Mouse (Mus musculus) erythroid progenitor cell, adult 5-6 weeks (primary cell): Measurements from ENCODE around the gene Mipol1. TPM values are rescaled to one million over a fixed set of nuclear protein-coding genes. Genes with fewer than 3 reads are reported as not detected.

Experiments
- ATAC-seq: replicated peaks from 2 replicates; pipeline ENCODE4 v1.8.0; 2016; ENCODE audit warnings: moderate number of reproducible peaks, mild to moderate bottlenecking, moderate TSS enrichment, inconsistent platforms; ENCODE audit not compliant: poor library complexity, low FRiP score, severe bottlenecking
- total RNA-seq, 2 experiments: library from RNA; stranded (forward) in 1 of 2; stranded (reverse) in 1 of 2; fragments of 150-400 nt in 1 of 2; fragments of 186-747, 209-891 nt in 1 of 2; gene quantifications; 2 replicates each; pipeline versions ENCODE4 v1.2.3 to v1.2.4; 2015 to 2017; ENCODE audit warnings: low replicate concordance in 2 of 2

Mipol1 gene
- total RNA-seq, 2 experiments from 2014 or later = 2.5 to 4.1 TPM

- no peak for ATAC-seq
Measured at GRCm38 (mm10) chr12:57505329-57505728, 275.1 kb downstream of the Mipol1 start.

DNA sequence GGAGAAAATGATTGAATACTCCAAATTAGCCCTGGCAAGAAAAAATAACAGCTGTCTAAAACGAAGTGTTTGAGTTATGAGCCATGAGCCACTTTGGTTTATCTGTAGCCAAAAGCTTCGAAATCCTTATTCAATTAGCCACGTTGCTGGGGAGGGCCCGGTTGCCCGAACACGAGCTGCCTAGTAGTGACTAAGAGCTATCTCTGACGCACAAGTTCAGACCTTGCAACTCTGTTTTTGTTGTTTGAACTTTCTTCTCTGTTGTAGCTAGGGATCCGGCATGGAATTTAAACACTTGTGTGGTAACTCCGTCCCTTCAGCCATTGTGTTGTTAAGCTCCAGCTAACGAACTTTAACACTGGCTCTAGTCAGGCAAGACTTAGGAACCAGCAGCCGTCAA, 278.7 kb downstream of the Mipol1 start:
- ATAC-seq = no peak

DNA sequence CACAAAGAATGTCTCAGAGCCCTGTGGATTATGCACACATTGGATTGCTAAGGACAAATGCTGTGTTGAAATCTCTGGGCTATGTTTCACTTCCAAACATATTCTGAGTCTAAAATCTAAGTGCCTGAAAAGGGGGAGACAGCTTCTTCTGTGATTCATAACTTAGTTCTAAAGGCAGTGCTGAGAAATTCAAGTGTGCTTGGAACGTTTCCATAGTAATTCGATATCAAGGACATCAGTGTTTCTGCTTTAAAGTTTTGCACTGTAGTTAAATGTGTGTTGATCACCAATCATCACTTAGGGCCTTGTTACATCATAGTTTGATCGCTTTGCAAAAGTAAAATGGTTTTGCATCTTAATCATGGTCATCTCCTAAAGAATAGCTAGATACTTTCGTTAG, 279.5 kb downstream of the Mipol1 start:
- ATAC-seq = no peak

DNA sequence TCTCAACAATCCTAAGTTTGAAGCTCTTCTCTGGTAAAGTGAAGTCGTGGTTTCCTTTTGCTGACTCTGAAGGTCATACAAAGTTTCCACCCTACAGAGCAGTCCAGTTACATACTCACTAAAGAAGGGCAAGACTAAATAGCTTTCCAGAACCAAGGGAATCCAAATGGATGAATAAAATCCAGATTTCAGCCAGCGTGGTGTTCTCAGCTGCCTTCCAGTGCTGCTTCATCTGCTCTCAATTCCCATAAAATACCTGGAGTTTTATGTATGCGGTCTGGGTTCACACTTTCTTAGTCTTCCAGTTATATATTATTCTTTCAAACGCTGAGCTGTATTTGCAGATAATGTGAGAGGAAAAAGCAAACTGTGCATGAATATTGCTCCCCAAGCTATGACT, 280.9 kb downstream of the Mipol1 start:
- no peak for ATAC-seq

- ATAC-seq = no peak
Measured at GRCm38 (mm10) chr12:57511560-57511959, 281.3 kb downstream of the Mipol1 start.

GRCm38 (mm10) chr12:57514552-57514951, 284.3 kb downstream of the Mipol1 start:
- ATAC-seq = no peak

DNA sequence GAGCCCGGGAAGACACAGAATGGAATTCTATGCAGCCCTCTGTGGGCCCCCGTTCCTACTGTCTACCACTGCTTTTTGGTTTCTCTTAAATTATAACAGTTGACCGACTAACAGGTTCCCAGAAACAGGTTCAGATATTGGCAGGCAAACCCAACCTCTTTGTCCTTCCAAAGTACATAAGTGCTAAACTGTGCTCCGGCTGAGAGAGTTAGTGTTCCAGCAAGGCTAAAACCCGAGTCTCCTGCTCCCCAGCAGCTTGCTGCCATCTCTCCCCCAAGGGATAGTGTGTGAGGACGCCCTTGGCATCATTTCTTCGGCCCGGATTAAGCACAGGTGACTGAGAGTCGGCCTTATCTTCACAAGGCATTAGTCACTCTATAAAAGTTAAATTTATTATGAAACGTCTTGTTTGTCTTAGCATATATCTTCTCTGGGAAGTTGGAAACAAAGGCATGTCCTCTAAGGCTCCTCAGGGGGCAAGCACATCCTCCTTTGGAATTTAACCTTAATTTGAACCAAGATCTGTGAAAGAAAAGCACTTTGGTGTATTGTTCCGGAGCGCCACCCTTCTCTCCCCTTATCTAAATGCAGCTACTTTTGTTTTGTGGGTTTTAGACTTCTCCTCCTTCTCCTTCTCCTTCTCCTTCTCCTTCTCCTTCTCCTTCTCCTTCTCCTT, 285.6 kb downstream of the Mipol1 start:
- no peak for ATAC-seq

GRCm38 (mm10) chr12:57528335-57528734, 298.1 kb downstream of the Mipol1 start:
- no peak for ATAC-seq

GRCm38 (mm10) chr12:57530474-57530873, 300.2 kb downstream of the Mipol1 start:
- ATAC-seq = no peak

GRCm38 (mm10) chr12:57534517-57534878, 304.3 kb downstream of the Mipol1 start:
- ATAC-seq = no peak

- ATAC-seq = no peak
Measured at GRCm38 (mm10) chr12:57534879-57535611, 304.8 kb downstream of the Mipol1 start.

DNA sequence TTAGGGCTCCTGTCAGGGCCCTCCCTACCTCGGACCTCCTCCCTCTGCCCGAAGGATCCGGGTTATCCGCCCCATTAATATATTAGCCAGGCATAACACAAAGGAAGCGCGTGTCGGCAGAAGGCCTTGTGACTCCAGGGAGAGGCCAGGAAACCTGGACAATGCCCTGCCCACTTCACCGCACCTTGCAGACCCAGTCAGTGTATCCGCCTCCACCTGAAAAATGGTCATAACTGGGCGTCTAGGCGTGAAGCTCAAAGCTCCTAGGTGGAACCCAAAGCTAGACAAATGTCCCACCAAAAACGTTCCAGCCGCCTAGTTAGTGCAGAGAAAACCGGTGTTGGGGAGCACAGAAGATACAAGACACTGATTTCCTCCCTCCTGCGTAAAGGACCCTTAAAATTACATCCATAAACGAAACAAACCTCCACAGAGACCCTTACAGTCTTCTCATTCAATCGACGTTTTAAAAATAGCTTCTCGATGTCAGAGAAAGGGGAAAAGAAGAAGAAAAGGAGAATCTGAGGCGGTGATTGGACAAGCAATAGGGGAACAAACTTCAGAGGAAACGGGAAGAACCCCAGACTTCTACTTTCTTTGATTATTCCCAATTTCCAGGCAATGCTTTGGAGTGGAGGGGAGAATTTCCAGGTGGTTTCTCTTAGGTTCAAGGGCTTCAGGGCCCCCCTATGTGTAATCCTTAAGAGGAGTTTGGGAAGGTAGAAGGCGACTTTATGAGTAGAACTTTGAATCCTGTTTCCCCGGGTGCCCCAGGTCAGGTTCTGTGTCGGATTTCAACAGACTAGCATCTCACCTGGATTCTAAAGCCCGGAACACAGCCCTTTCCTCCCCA, 306.1 kb downstream of the Mipol1 start:
- ATAC-seq = no peak

DNA sequence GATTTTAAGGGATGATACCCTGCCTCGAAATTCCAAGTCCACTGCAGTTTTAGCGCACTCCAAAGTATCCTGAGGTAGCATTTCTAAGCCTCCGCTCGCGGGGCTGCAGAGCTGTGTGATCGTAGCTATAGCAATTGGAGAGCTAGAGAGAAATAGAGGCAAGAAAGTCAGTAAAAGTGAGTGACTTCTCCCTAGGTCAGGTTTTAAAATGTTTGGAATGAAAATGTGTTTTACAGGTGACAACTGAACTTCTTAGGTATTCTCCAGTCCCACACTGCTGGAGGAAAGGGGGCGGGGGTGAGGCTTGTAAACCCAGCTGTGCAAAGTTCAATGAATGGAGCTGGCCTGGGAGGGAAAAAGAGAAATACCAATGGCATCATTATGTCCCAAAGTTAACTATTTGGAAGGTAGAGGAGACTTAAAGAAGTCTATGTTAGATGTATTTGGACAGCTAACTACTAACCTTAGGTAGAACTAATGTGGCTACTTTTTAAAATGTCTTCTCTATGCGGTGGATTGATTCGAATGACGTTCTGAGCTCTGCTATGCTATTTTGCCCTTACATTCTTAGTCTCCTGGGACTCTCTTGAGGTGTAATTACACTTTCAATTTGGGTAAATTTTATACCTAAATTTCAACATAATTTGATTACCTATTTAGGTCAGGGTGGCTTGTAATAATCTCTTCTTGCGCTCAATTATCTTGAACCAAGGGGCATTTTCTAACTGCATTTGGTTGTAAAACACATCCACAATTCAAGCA, 306.9 kb downstream of the Mipol1 start:
- ATAC-seq = no peak

DNA sequence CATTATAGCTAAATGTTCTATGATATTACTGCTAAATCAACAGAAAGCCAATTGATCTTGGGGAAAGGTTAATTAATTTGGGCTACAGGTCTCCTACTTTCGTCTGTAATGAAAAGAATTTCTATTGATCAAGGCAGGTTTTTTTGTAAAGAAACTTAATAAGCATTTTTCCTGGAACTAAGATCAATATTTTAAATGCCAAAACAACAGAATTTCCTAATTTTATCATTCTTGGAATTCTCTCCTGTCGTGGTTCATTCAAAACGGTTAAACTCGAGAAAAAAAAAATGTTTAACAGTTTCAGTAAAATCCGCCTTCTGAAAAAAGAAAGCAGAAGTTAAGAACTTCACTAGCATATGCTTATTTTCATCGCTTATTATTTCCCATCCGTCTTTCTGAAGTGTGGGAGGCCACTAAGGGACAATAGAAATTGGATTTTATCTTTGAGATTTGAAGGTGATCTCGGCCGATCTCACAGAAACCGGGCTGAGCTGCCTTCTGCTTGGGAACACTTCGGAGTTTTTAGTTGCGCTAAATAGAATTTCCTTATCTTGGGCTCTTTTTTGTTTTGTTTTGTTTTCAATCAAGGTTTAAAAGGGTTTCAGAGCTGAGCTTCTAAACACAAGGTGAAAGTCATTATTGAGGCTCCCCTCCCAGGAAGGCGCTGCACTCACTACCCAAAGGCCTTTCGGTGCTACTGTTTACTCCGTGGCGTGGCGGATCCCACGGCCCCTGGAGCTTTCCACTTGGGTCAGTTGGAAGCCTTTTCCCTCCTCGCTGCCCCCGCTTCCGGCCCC, 307.8 kb downstream of the Mipol1 start:
- no peak for ATAC-seq

DNA sequence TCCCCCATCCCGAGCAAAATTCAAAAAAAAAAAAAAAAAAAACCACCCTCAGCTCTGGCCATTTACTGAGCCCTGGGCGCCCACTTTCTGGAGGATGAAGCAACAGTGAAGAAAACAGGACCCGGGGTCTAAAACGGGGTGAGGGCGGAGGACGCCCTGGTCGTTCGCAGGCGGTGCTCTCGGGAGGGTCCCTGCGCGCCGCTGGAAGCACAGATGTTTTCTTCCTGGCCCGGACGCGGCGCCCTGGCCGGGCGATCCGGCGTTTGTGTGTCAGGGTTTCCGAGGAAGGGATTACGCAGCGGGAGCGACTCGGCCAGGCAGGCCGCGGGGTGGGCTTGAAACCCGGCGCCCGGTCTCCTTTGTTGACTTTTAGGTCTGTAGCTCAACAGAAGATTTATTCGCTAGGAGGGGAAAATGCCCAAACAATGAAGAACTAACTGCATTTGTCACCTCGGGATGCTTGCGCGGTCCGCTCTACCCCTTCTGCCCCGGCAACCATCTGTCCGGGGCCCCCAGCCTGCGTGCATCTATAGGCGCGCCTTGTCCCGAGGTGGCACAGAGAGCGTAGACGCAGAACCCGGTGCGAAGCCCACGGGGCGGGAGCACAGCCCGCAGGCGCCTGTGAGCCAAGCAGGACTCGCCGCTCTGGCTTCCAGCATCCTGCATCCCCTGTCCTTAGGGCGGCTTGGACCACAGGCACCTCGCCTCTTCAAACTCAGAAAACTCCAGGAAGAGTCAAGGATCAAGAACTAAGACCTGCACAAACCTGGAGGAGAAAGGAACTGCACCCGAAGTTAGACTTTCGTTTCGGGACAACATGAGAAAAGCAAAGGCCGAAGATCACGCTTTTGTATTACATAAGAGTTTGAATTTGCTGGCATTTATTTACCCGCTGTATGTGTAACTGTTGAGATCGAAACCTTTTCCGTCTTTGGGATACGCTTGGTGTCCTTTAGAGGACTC, 308.6 kb downstream of the Mipol1 start:
- ATAC-seq = no peak

- no peak for ATAC-seq
Measured at GRCm38 (mm10) chr12:57539551-57539985, 309.3 kb downstream of the Mipol1 start.

GRCm38 (mm10) chr12:57541118-57541517, 310.9 kb downstream of the Mipol1 start:
- no peak for ATAC-seq
